Mouse (Mus musculus): ENCODE measurements around the gene Speer4f2. TPM values are rescaled to one million over a fixed set of nuclear protein-coding genes. Genes with fewer than 3 reads are reported as not detected.
"Not testable (repeated sequence)": the region's sequence is repeated elsewhere in the genome, so short reads cannot be mapped to it uniquely, and the experiment has no call there.

Speer4f2 gene
- not detected in 2 replicates for polyA plus RNA-seq (2014; fragmentation: Nextera tagmentation; extraction: Ambion mirVana)

- not testable (repeated sequence) for H3K4me2 ChIP-seq (replicated peaks); H3K27me3 ChIP-seq (ENCODE audit: control insufficient read depth, insufficient read depth, low read length); H3K9ac ChIP-seq; H3K4me3 ChIP-seq (replicated peaks; ENCODE audit: low read length); H3K4me1 ChIP-seq (replicated peaks; ENCODE audit: control insufficient read depth, insufficient read depth, low read length); DNase-seq (ENCODE audit: low spot score); ATAC-seq (ENCODE audit: low FRiP score); H3K36me3 ChIP-seq (replicated peaks; ENCODE audit: control insufficient read depth, insufficient read depth); H3K9me3 ChIP-seq (ENCODE audit: control insufficient read depth, low read length); H3K27ac ChIP-seq
- 96% methylated on average over 1 of the region's 1 CpGs for WGBS
These were observed at the start of gene Speer4f2 for GRCm38 (mm10) chr5:17372880-17373279. TSS of gene Speer4f2 (plus strand) at chr5:17373180.

GRCm38 (mm10) chr5:17328946-17329566 lies 43.9 kb upstream of the Speer4f2 start:
- DNase-seq (ENCODE audit: low spot score) (no peak), ATAC-seq (ENCODE audit: low FRiP score) (no peak)
- H3K36me3 ChIP-seq (replicated peaks; ENCODE audit: control insufficient read depth, insufficient read depth), result no peaks in the 10 kb centered on the region
- H3K9me3 ChIP-seq (ENCODE audit: control insufficient read depth, low read length), result no peaks in the 10 kb centered on the region
- no peak overlapping the region for H3K9ac ChIP-seq
- 59% methylated on average over 2 of the region's 2 CpGs for WGBS
- no peaks in the 10 kb centered on the region for H3K27me3 ChIP-seq (ENCODE audit: control insufficient read depth, insufficient read depth, low read length)
- no peak overlapping the region for H3K4me3 ChIP-seq (replicated peaks; ENCODE audit: low read length)
- no peaks in the 10 kb centered on the region for H3K4me1 ChIP-seq (replicated peaks; ENCODE audit: control insufficient read depth, insufficient read depth, low read length)
- H3K4me2 ChIP-seq (replicated peaks), result no peak overlapping the region
- no peak overlapping the region for H3K27ac ChIP-seq

- H3K9me3 ChIP-seq (ENCODE audit: control insufficient read depth, low read length), result no peaks in the 10 kb centered on the region
- H3K36me3 ChIP-seq (replicated peaks; ENCODE audit: control insufficient read depth, insufficient read depth), result no peaks in the 10 kb centered on the region
- no peak overlapping the region for H3K4me2 ChIP-seq (replicated peaks)
- no peaks in the 10 kb centered on the region for H3K4me1 ChIP-seq (replicated peaks; ENCODE audit: control insufficient read depth, insufficient read depth, low read length)
- DNase-seq (ENCODE audit: low spot score) (no peak), ATAC-seq (ENCODE audit: low FRiP score) (no peak)
- no peak overlapping the region for H3K4me3 ChIP-seq (replicated peaks; ENCODE audit: low read length)
- no peak overlapping the region for H3K27ac ChIP-seq
- H3K27me3 ChIP-seq (ENCODE audit: control insufficient read depth, insufficient read depth, low read length), result no peaks in the 10 kb centered on the region
- no peak overlapping the region for H3K9ac ChIP-seq
- WGBS, result 95% methylated on average over 1 of the region's 1 CpGs
These were observed 38.1 kb upstream of the Speer4f2 start for GRCm38 (mm10) chr5:17334836-17335235.

GRCm38 (mm10) chr5:17345741-17346140 lies 27.2 kb upstream of the Speer4f2 start:
- not testable (repeated sequence) for ATAC-seq (ENCODE audit: low FRiP score); H3K27ac ChIP-seq; H3K4me3 ChIP-seq (replicated peaks; ENCODE audit: low read length); H3K4me2 ChIP-seq (replicated peaks); H3K9me3 ChIP-seq (ENCODE audit: control insufficient read depth, low read length); H3K9ac ChIP-seq; H3K27me3 ChIP-seq (ENCODE audit: control insufficient read depth, insufficient read depth, low read length); H3K4me1 ChIP-seq (replicated peaks; ENCODE audit: control insufficient read depth, insufficient read depth, low read length); DNase-seq (ENCODE audit: low spot score); H3K36me3 ChIP-seq (replicated peaks; ENCODE audit: control insufficient read depth, insufficient read depth)
- WGBS, result 47% methylated on average over 2 of the region's 2 CpGs

- ATAC-seq (ENCODE audit: low FRiP score), result no peak
- H3K27ac ChIP-seq, result no peak overlapping the region
- no peaks in the 10 kb centered on the region for H3K36me3 ChIP-seq (replicated peaks; ENCODE audit: control insufficient read depth, insufficient read depth)
- H3K4me1 ChIP-seq (replicated peaks; ENCODE audit: control insufficient read depth, insufficient read depth, low read length), result no peaks in the 10 kb centered on the region
- H3K9me3 ChIP-seq (ENCODE audit: control insufficient read depth, low read length), result no peaks in the 10 kb centered on the region
- no peak overlapping the region for H3K4me2 ChIP-seq (replicated peaks)
- DNase-seq (ENCODE audit: low spot score), result no peak
- H3K27me3 ChIP-seq (ENCODE audit: control insufficient read depth, insufficient read depth, low read length), result no peaks in the 10 kb centered on the region
- no peak overlapping the region for H3K9ac ChIP-seq
- no peak overlapping the region for H3K4me3 ChIP-seq (replicated peaks; ENCODE audit: low read length)
These were observed 13.5 kb upstream of the Speer4f2 start for GRCm38 (mm10) chr5:17359394-17359999.

- WGBS, result 74% methylated on average over 7 of the region's 7 CpGs
- no peak overlapping the region for H3K9ac ChIP-seq
- no peak for DNase-seq (ENCODE audit: low spot score)
These were observed 16.9 kb downstream of the Speer4f2 start for GRCm38 (mm10) chr5:17389926-17390325.

GRCm38 (mm10) chr5:17391207-17391606 lies 18.2 kb downstream of the Speer4f2 start:
- no peak overlapping the region for H3K27ac ChIP-seq
- H3K36me3 ChIP-seq (replicated peaks; ENCODE audit: control insufficient read depth, insufficient read depth), result no peaks in the 10 kb centered on the region
- DNase-seq (ENCODE audit: low spot score) (no peak), ATAC-seq (ENCODE audit: low FRiP score) (no peak)
- WGBS, result 93% methylated on average over 1 of the region's 1 CpGs
- no peaks in the 10 kb centered on the region for H3K27me3 ChIP-seq (ENCODE audit: control insufficient read depth, insufficient read depth, low read length)
- no peak overlapping the region for H3K4me2 ChIP-seq (replicated peaks)
- H3K4me1 ChIP-seq (replicated peaks; ENCODE audit: control insufficient read depth, insufficient read depth, low read length), result no peaks in the 10 kb centered on the region
- H3K9me3 ChIP-seq (ENCODE audit: control insufficient read depth, low read length), result no peaks in the 10 kb centered on the region
- no peak overlapping the region for H3K4me3 ChIP-seq (replicated peaks; ENCODE audit: low read length)
- no peak overlapping the region for H3K9ac ChIP-seq

More at GRCm38 (mm10) chr5:17389926-17390325, 16.9 kb downstream of the Speer4f2 start:
- no peak overlapping the region for H3K4me3 ChIP-seq (replicated peaks; ENCODE audit: low read length)
- H3K4me2 ChIP-seq (replicated peaks), result no peak overlapping the region
- H3K27ac ChIP-seq, result no peak overlapping the region
- no peak for ATAC-seq (ENCODE audit: low FRiP score)
- no peaks in the 10 kb centered on the region for H3K4me1 ChIP-seq (replicated peaks; ENCODE audit: control insufficient read depth, insufficient read depth, low read length)
- no peaks in the 10 kb centered on the region for H3K9me3 ChIP-seq (ENCODE audit: control insufficient read depth, low read length)
- H3K36me3 ChIP-seq (replicated peaks; ENCODE audit: control insufficient read depth, insufficient read depth), result no peaks in the 10 kb centered on the region
- no peaks in the 10 kb centered on the region for H3K27me3 ChIP-seq (ENCODE audit: control insufficient read depth, insufficient read depth, low read length)

- Histone ChIP-seq H3K4me3 (replicated peaks; ENCODE audit: low read length) (no peak overlapping the region), H3K27me3 (ENCODE audit: control insufficient read depth, insufficient read depth, low read length) (no peaks in the 10 kb centered on the region), H3K9ac (no peak overlapping the region), H3K36me3 (replicated peaks; ENCODE audit: control insufficient read depth, insufficient read depth) (no peaks in the 10 kb centered on the region), H3K4me1 (replicated peaks; ENCODE audit: control insufficient read depth, insufficient read depth, low read length) (no peaks in the 10 kb centered on the region), H3K9me3 (ENCODE audit: control insufficient read depth, low read length) (no peaks in the 10 kb centered on the region), H3K27ac (no peak overlapping the region), H3K4me2 (replicated peaks) (no peak overlapping the region)
- ATAC-seq (ENCODE audit: low FRiP score), result no peak
- WGBS, result 89% methylated on average over 1 of the region's 1 CpGs
- no peak for DNase-seq (ENCODE audit: low spot score)
These were observed 27.6 kb downstream of the Speer4f2 start for GRCm38 (mm10) chr5:17400571-17400970.

GRCm38 (mm10) chr5:17401206-17402077 lies 28.5 kb downstream of the Speer4f2 start:
- H3K4me3 ChIP-seq (replicated peaks; ENCODE audit: low read length), result no peak overlapping the region
- no peaks in the 10 kb centered on the region for H3K36me3 ChIP-seq (replicated peaks; ENCODE audit: control insufficient read depth, insufficient read depth)
- H3K27me3 ChIP-seq (ENCODE audit: control insufficient read depth, insufficient read depth, low read length), result no peaks in the 10 kb centered on the region
- H3K4me2 ChIP-seq (replicated peaks), result no peak overlapping the region
- no peaks in the 10 kb centered on the region for H3K4me1 ChIP-seq (replicated peaks; ENCODE audit: control insufficient read depth, insufficient read depth, low read length)
- no peaks in the 10 kb centered on the region for H3K9me3 ChIP-seq (ENCODE audit: control insufficient read depth, low read length)
- ATAC-seq (ENCODE audit: low FRiP score) (no peak), DNase-seq (ENCODE audit: low spot score) (no peak)
- no peak overlapping the region for H3K9ac ChIP-seq
- no peak overlapping the region for H3K27ac ChIP-seq
- WGBS, result 85% methylated on average over 14 of the region's 14 CpGs

Data from hindbrain, embryonic 14.5 days (tissue).